8 mouse cellular contexts compared by ENCODE assay signal in the genomic region with DNA sequence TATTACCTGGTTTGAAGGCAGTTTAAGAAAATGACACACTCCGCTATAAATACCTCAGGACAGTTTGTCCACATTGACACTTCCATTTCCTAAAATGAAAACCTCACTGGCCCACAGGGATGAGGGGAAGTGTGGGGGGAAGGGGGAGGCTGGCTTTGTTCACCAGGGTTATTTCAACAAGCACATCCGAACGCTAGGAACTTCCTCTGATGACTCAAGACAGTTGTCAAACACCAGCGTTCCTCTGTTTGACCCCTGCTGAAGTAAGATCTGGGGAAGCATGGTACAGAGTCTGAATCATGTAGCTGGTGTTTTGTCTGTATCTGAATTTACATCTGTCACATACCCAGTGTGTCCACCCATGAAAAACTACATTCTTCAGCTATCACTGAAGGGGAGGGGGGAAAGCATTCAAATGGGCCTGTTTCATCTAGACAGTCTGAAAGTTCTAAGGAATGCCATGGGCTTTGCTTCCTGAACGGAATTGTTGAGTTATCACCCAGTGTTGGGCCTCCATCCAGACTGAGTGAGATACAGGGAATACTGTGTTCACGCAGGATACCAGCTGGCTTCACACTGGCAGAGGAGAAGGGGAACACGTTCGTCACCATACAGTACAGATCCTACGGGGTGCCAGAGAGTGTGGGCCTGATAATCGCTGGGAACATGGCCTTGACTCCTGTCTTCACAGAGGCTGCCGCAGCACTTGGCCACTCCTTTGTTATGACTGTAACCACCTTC. TPM values are rescaled to one million over a fixed set of nuclear protein-coding genes. Genes with fewer than 3 reads are reported as not detected.
DNase-seq lines count a peak whose midpoint lies in the region; ATAC-seq and TF ChIP-seq lines count a peak whose summit lies in the region.

No protein-coding gene starts in this region.

- no peak for TF ChIP-seq POLR2A in cortical plate, adult 2 months (IDR thresholded peaks at IDR 0.05; ENCODE audit: extremely low read depth, insufficient read depth, low read length)

- H3K4me1 ChIP-seq in cortical plate, adult 2 months (ENCODE audit: control insufficient read depth, insufficient read depth, low read length), result peaks cover 2% of the 10 kb centered on the region
- H3K4me1 ChIP-seq in intestine, embryonic 14.5 days (replicated peaks; ENCODE audit: control insufficient read depth, insufficient read depth, low read length), result peaks cover 26% of the 10 kb centered on the region
- H3K4me1 ChIP-seq in lung, embryonic 15.5 days, result peaks cover 29% of the 10 kb centered on the region

- no peaks in the 10 kb centered on the region for H3K36me3 ChIP-seq in intestine, embryonic 14.5 days (ENCODE audit: control insufficient read depth, insufficient read depth, low read length)
- H3K36me3 ChIP-seq in lung, embryonic 15.5 days, result no peaks in the 10 kb centered on the region

- H3K9me3 ChIP-seq in intestine, embryonic 14.5 days (ENCODE audit: control insufficient read depth, low read length), result no peaks in the 10 kb centered on the region
- no peaks in the 10 kb centered on the region for H3K9me3 ChIP-seq in lung, embryonic 15.5 days

- no peak overlapping the region for H3K4me2 ChIP-seq in intestine, embryonic 14.5 days (ENCODE audit: low read length)
- 0 out of 2 replicates have a peak overlapping the region, but pooled peaks have one; percentile 7 for H3K4me2 ChIP-seq in lung, embryonic 15.5 days

- no peaks in the 10 kb centered on the region for H3K27me3 ChIP-seq in intestine, embryonic 14.5 days (replicated peaks; ENCODE audit: control insufficient read depth, insufficient read depth, low read length)
- H3K27me3 ChIP-seq in lung, embryonic 15.5 days, result no peaks in the 10 kb centered on the region

- WGBS in intestine, embryonic 14.5 days, result 46% methylated on average over 11 of the region's 11 CpGs
- 29% methylated on average over 11 of the region's 11 CpGs for WGBS in lung, embryonic 15.5 days

- TF ChIP-seq CTCF in cortical plate, adult 2 months (IDR thresholded peaks at IDR 0.05; ENCODE audit: extremely low read depth, insufficient read depth, low read length), result no peak

- H3K27ac ChIP-seq in cortical plate, adult 2 months (ENCODE audit: insufficient read depth, low read length), result peak overlapping the region; percentile 50
- no peak overlapping the region for H3K27ac ChIP-seq in intestine, embryonic 14.5 days (ENCODE audit: low read depth)
- peak overlapping the region; percentile 56 for H3K27ac ChIP-seq in lung, embryonic 15.5 days

- no peak overlapping the region for H3K4me3 ChIP-seq in cortical plate, adult 2 months (ENCODE audit: insufficient read depth, low read length)
- H3K4me3 ChIP-seq in intestine, embryonic 14.5 days (ENCODE audit: low read depth, low read length), result no peak overlapping the region
- no peak overlapping the region for H3K4me3 ChIP-seq in lung, embryonic 15.5 days

- no peak for DNase-seq in frontal cortex, postnatal 14 days (ENCODE audit: low spot score in 2 of 2)
- DNase-seq in B cell, adult 2 months, result peak; percentile 61 to 69
- no peak for DNase-seq in intestine, embryonic 14.5 days (ENCODE audit: low spot score)
- DNase-seq in thymus, postnatal 36 days, result peak; percentile 23 to 28
- DNase-seq in layer of hippocampus, adult 8-10 months (ENCODE audit: low spot score in 2 of 2), result no peak

- peak; percentile 74; the same call in 1 of the 2 replicates for ATAC-seq in frontal cortex, adult (ENCODE audit: low TSS enrichment)
- ATAC-seq in intestine, embryonic 14.5 days (replicated peaks; ENCODE audit: low FRiP score, low TSS enrichment, low read depth), result 0 out of 2 replicates have a peak, but pooled peaks have one; percentile 43
- ATAC-seq in lung, embryonic 15.5 days (ENCODE audit: borderline replicate concordance, extremely low read depth, low FRiP score, low TSS enrichment), result peak; percentile 80

- H3K9ac ChIP-seq in intestine, embryonic 14.5 days (ENCODE audit: low read length), result no peak overlapping the region
- no peak overlapping the region for H3K9ac ChIP-seq in lung, embryonic 15.5 days

RNA-seq across cellular contexts. Expression of a gene that starts 40.9 kb away (rescaled TPM):
- polyA plus RNA-seq in cortical plate, adult 2 months (2012; rRNA removed), result 24.7 and 25.4 TPM in 2 replicates
- 31.2 and 36.7 TPM in 2 replicates for polyA plus RNA-seq in intestine, embryonic 14.5 days (2014; fragmentation: Nextera tagmentation; extraction: Ambion mirVana)
- 26.7 and 27.5 TPM in 2 replicates for polyA plus RNA-seq in lung, embryonic 15.5 days (2015; fragmentation: Nextera tagmentation; extraction: Ambion mirVana)
- total RNA-seq in layer of hippocampus, adult 8-10 months (2022), result 10 to 100 TPM; 40.5 to 47.3 (median 45.4) TPM

Comparison
In these comparisons a context has a peak if more than half of its experiments do, and no peak if none do; other contexts are left out.
1. DNase-seq: peak in B cell, adult 2 months (2 of 2) and thymus, postnatal 36 days (2 of 2); none in frontal cortex, postnatal 14 days (0 of 2), intestine, embryonic 14.5 days (single experiment) and layer of hippocampus, adult 8-10 months (0 of 2).
2. Peak in every context shown above with its lines, with median percentiles within 50 percentile points of each other: ATAC-seq.